Mouse (Mus musculus): ENCODE measurements at regions not wholly inside any gene's neighbourhood (a gene's known extent, or its start where the extent isn't known, plus 50 kb on each side); places are given as distances from the start of the nearest gene placed in this dataset.

- no peaks in the 10 kb centered on the region for H3K36me3 ChIP-seq (ENCODE audit: control insufficient read depth, insufficient read depth, low read length)
- 93% methylated on average over 3 of the region's 3 CpGs for WGBS
- TF ChIP-seq POLR2A (IDR thresholded peaks at IDR 0.05; ENCODE audit: extremely low read depth, insufficient read depth, low read length) = no peak
- TF ChIP-seq CTCF (IDR thresholded peaks at IDR 0.05; ENCODE audit: low read depth, low read length) = no peak
- H3K9ac ChIP-seq (ENCODE audit: low read depth, low read length) = no peak overlapping the region
- no peaks in the 10 kb centered on the region for H3K79me2 ChIP-seq (ENCODE audit: control insufficient read depth, insufficient read depth, low read length)
- no peak overlapping the region for H3K4me3 ChIP-seq (ENCODE audit: insufficient read depth, low read depth, low read length)
- H3K4me1 ChIP-seq (ENCODE audit: control insufficient read depth, insufficient read depth, low read length) = no peaks in the 10 kb centered on the region
- H3K27me3 ChIP-seq (ENCODE audit: control insufficient read depth, insufficient read depth, low read length) = no peaks in the 10 kb centered on the region
- H3K27ac ChIP-seq (replicated peaks; ENCODE audit: insufficient read depth, low read depth, low read length) = no peak overlapping the region
- DNase-seq (ENCODE audit: extremely low read depth, low read depth, low spot score) = no peak
Measured at GRCm38 (mm10) chr11:45264001-45264400, 587.9 kb upstream of the Clint1 start.

DNA sequence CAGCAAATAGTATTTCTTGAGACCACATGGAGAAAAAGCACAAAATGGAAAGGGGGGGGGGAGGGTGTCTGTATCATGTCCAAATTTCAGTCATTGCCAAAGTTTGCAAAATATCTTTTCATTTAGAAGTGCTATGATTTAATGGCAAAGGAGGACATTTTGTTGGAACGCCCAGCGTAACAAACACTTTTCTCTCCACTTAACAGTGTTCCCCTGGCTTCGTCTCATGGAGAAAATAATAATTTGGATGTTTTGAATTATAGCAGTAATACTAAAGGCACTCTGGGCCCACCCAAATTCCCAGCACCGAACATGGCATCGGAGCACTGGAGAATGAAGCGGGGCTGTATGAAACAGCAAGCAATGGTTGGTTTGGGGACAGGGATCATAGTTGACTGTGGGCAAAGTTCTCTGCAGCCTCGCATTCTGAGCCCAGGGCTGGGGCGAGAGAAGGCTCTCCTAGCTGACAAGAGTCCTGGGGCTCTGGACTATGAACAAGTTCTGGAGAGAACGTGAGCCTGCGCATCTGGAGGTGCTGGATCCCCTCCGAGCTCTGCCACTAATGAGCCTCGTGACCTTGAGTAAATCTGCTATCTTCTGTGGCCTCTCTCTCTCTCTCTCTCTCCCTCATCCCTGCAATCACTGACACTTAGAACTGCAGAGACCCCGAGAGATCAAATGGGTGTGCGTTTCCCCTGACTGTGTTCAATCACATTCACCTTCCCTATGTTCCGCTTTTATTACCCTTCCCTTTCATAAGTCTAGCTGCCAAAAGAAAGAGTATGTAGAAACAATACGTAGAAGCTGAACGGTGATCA, 586.5 kb upstream of the Clint1 start:
- no peak overlapping the region for H3K4me3 ChIP-seq (ENCODE audit: insufficient read depth, low read depth, low read length)
- H3K27ac ChIP-seq (replicated peaks; ENCODE audit: insufficient read depth, low read depth, low read length) = no peak overlapping the region
- H3K27me3 ChIP-seq (ENCODE audit: control insufficient read depth, insufficient read depth, low read length) = no peaks in the 10 kb centered on the region
- WGBS = 84% methylated on average over 17 of the region's 17 CpGs
- DNase-seq (ENCODE audit: extremely low read depth, low read depth, low spot score) = no peak
- H3K36me3 ChIP-seq (ENCODE audit: control insufficient read depth, insufficient read depth, low read length) = no peaks in the 10 kb centered on the region
- no peak overlapping the region for H3K9ac ChIP-seq (ENCODE audit: low read depth, low read length)
- no peaks in the 10 kb centered on the region for H3K79me2 ChIP-seq (ENCODE audit: control insufficient read depth, insufficient read depth, low read length)
- no peaks in the 10 kb centered on the region for H3K4me1 ChIP-seq (ENCODE audit: control insufficient read depth, insufficient read depth, low read length)
- no peak for TF ChIP-seq POLR2A (IDR thresholded peaks at IDR 0.05; ENCODE audit: extremely low read depth, insufficient read depth, low read length)
- TF ChIP-seq CTCF (IDR thresholded peaks at IDR 0.05; ENCODE audit: low read depth, low read length) = no peak

DNA sequence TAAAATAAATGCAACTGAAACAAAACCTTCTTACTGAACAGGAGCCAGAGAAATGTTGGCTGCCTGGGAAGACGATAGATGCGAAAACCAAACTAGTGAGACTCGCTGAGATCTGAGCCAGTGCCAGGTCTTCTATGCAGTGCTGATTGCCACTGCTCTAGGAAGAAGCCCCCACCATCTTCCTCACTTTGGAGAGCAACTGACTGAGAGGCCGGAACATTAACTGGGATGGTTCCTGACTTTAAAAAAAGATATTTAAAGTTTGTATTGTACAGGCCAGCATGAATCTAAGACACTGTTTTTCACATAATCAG, 585.9 kb upstream of the Clint1 start:
- Histone ChIP-seq H3K4me3 (ENCODE audit: insufficient read depth, low read depth, low read length) (no peak overlapping the region), H3K27me3 (ENCODE audit: control insufficient read depth, insufficient read depth, low read length) (no peaks in the 10 kb centered on the region), H3K36me3 (ENCODE audit: control insufficient read depth, insufficient read depth, low read length) (no peaks in the 10 kb centered on the region), H3K79me2 (ENCODE audit: control insufficient read depth, insufficient read depth, low read length) (no peaks in the 10 kb centered on the region), H3K27ac (replicated peaks; ENCODE audit: insufficient read depth, low read depth, low read length) (no peak overlapping the region), H3K4me1 (ENCODE audit: control insufficient read depth, insufficient read depth, low read length) (no peaks in the 10 kb centered on the region), H3K9ac (ENCODE audit: low read depth, low read length) (no peak overlapping the region)
- no peak for TF ChIP-seq POLR2A (IDR thresholded peaks at IDR 0.05; ENCODE audit: extremely low read depth, insufficient read depth, low read length)
- no peak for TF ChIP-seq CTCF (IDR thresholded peaks at IDR 0.05; ENCODE audit: low read depth, low read length)
- no peak for DNase-seq (ENCODE audit: extremely low read depth, low read depth, low spot score)
- WGBS = 89% methylated on average over 4 of the region's 4 CpGs

- H3K36me3 ChIP-seq (ENCODE audit: control insufficient read depth, insufficient read depth, low read length) = no peaks in the 10 kb centered on the region
- TF ChIP-seq POLR2A (IDR thresholded peaks at IDR 0.05; ENCODE audit: extremely low read depth, insufficient read depth, low read length) (no peak), CTCF (IDR thresholded peaks at IDR 0.05; ENCODE audit: low read depth, low read length) (no peak)
- no peak overlapping the region for H3K4me3 ChIP-seq (ENCODE audit: insufficient read depth, low read depth, low read length)
- DNase-seq (ENCODE audit: extremely low read depth, low read depth, low spot score) = no peak
- no peak overlapping the region for H3K27ac ChIP-seq (replicated peaks; ENCODE audit: insufficient read depth, low read depth, low read length)
- no peaks in the 10 kb centered on the region for H3K79me2 ChIP-seq (ENCODE audit: control insufficient read depth, insufficient read depth, low read length)
- H3K9ac ChIP-seq (ENCODE audit: low read depth, low read length) = no peak overlapping the region
- no peaks in the 10 kb centered on the region for H3K4me1 ChIP-seq (ENCODE audit: control insufficient read depth, insufficient read depth, low read length)
- WGBS = 84% methylated on average over 5 of the region's 5 CpGs
- no peaks in the 10 kb centered on the region for H3K27me3 ChIP-seq (ENCODE audit: control insufficient read depth, insufficient read depth, low read length)
Measured at GRCm38 (mm10) chr11:45269215-45269614, 582.6 kb upstream of the Clint1 start.

DNA sequence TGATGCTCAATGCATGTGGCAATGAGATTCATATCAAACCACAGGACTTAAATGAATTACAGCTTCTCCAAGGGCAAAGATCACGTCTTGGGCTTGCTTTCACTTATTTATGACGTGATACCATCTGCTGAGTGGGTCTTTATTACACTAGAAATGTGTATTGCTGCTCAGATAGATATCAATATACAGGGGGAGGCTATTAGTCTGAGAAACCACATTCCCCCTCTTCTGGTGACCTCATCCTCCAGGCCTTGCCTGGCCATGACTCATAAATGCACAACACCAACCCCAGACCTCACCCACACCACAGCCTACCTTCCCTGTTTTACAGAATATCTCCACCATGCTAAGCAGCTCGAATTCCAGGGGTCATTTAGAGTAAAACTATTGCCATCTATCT, 580.6 kb upstream of the Clint1 start:
- no peak overlapping the region for H3K4me3 ChIP-seq (ENCODE audit: insufficient read depth, low read depth, low read length)
- H3K36me3 ChIP-seq (ENCODE audit: control insufficient read depth, insufficient read depth, low read length) = no peaks in the 10 kb centered on the region
- TF ChIP-seq CTCF (IDR thresholded peaks at IDR 0.05; ENCODE audit: low read depth, low read length) (no peak), POLR2A (IDR thresholded peaks at IDR 0.05; ENCODE audit: extremely low read depth, insufficient read depth, low read length) (no peak)
- H3K4me1 ChIP-seq (ENCODE audit: control insufficient read depth, insufficient read depth, low read length) = no peaks in the 10 kb centered on the region
- WGBS = 61% methylated on average over 3 of the region's 3 CpGs
- H3K27ac ChIP-seq (replicated peaks; ENCODE audit: insufficient read depth, low read depth, low read length) = no peak overlapping the region
- H3K9ac ChIP-seq (ENCODE audit: low read depth, low read length) = no peak overlapping the region
- no peak for DNase-seq (ENCODE audit: extremely low read depth, low read depth, low spot score)
- no peaks in the 10 kb centered on the region for H3K27me3 ChIP-seq (ENCODE audit: control insufficient read depth, insufficient read depth, low read length)
- H3K79me2 ChIP-seq (ENCODE audit: control insufficient read depth, insufficient read depth, low read length) = no peaks in the 10 kb centered on the region

DNA sequence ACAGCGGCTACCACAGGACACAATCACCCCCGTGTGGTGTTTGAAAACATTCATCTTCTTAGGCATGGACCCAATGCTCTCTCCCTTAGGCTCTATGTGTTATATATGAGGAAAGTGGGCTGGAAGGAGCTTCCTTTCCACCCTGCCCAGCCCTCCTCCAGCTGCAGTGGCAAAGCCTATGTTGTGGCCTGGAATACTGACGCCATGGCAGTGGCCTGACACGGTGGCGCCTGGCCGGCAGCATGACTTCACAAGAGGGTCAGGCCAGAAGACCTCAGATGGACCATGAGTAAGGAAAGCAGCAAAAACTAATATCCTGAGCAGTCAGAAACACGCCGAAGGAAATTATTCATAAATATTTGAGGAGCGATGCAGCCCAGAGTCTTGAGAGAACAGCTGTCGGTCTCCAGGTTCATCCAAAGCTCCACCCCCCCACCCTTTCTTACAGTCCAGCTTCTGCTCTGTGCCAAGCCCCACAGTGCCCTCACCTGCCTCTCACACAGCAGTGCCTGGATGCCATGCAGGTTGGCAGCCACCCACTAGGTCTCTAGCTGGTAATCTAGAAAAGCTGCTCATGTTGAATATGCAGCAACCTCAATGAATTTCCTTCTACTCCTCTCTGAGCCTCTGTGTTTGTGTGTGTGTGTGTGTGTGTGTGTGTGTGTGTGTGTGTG, 577.3 kb upstream of the Clint1 start:
- TF ChIP-seq POLR2A (IDR thresholded peaks at IDR 0.05; ENCODE audit: extremely low read depth, insufficient read depth, low read length) = no peak
- no peak for TF ChIP-seq CTCF (IDR thresholded peaks at IDR 0.05; ENCODE audit: low read depth, low read length)
- H3K9ac ChIP-seq (ENCODE audit: low read depth, low read length) = no peak overlapping the region
- H3K4me3 ChIP-seq (ENCODE audit: insufficient read depth, low read depth, low read length) = no peak overlapping the region
- WGBS = 89% methylated on average over 10 of the region's 10 CpGs
- H3K27me3 ChIP-seq (ENCODE audit: control insufficient read depth, insufficient read depth, low read length) = no peaks in the 10 kb centered on the region
- H3K4me1 ChIP-seq (ENCODE audit: control insufficient read depth, insufficient read depth, low read length) = no peaks in the 10 kb centered on the region
- H3K36me3 ChIP-seq (ENCODE audit: control insufficient read depth, insufficient read depth, low read length) = no peaks in the 10 kb centered on the region
- no peak overlapping the region for H3K27ac ChIP-seq (replicated peaks; ENCODE audit: insufficient read depth, low read depth, low read length)
- H3K79me2 ChIP-seq (ENCODE audit: control insufficient read depth, insufficient read depth, low read length) = no peaks in the 10 kb centered on the region
- DNase-seq (ENCODE audit: extremely low read depth, low read depth, low spot score) = no peak
